Mouse (Mus musculus) left cerebral cortex, adult 9 months (tissue): ENCODE data around the gene Ppp1r27.
"Not testable (repeated sequence)": the region's sequence is repeated elsewhere in the genome, so short reads cannot be mapped to it uniquely, and the experiment has no call there.

Source experiments
- DNase-seq, 2 experiments: peaks; one replicate each; pipeline ENCODE4 v3.0.0; 2022; ENCODE audit warnings: low spot score in 2 of 2

Ppp1r27 gene

DNA sequence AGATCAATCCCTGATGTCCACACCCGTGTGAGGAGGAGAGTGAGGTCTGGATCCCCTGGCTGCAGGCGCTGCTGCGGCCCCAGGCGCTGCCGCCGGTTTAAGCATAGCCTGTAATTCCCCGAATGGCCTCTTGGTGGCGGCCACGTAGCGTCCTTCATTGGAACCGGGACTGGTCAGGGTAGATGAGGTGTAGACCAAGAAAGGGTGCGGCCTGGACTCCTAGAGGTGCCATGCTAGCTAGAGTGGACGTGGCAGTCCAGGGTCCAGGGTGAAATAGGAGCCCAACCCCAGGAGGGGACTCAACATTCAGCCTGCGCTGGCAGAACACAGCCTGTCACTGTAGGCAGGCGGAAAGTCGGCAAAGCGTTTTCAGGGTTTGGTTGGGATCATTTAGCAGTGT lies 35.3 kb downstream of the Ppp1r27 start:
- peak; percentile 27 to 88 for DNase-seq

DNA sequence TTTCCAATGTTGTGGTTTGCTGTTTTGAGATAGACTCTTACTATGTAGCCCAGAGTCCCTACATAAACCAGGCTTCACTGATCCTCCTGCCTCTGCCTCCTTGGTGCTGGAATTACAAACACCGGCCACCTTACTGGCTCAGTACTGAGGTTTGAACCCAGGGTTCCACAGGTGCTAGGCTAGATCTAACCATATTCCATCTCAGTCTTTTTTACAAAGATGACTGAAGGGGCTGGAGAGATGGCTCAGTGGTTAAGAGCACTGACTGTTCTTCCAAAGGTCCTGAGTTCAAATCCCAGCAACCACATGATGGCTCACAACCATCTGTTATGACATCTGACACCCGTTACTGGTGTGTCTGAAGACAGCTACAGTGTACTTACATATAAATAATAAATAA lies 36.7 kb downstream of the Ppp1r27 start:
- not testable (repeated sequence) for DNase-seq

- DNase-seq, result no peak
Observed at GRCm38 (mm10) chr11:120512790-120513453, 38.0 kb downstream of the Ppp1r27 start.

DNA sequence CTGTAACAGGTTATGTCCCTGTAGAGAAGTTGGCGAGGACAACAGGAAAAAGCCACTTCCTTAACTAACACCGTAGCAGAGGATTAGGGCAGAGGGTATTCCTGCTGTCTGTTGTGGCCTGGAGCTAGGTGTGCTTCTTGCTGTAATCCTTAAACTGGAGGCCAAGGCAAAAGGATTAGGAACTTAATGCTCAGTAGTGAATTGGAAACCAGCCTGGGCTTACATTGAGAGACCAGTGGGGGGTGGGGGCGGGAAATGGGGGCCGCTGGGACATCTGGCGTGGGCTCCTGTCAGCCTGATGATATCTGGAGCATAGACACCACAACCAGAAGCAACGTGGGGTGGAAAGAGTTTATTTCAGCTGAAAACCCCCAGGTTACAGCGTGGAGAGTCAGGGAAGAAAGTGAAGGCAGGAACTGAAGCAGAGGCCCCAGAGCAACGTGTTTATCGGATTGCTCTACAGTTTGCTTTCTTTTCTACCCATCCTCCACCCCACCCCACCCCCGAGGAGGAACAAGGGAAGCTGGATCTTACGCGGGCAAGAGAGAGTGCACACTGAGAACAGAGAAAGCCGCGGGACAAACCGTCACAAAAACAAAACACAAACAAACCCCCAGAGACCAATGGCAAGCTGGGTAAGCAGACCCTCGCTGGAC lies 40.4 kb downstream of the Ppp1r27 start:
- no peak for DNase-seq

DNA sequence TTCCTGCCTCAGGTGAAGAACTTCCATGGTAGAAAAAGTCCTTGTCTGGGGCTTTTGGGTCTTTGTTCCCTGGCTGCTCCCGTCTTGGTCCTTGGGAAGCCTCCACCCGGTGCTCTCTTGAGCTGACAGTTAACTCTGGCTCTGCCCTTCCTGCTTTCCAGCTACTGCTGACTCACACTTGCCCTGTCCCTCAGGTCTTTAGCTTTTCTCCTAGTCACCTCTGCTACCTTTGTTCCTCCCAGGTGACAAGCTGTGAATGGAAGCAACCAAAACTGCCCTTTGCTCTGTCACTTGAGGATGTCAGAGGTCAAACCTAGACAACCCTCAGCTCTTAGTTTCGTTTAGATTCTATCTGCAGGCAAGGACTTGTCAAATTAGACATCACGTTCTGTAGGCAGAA lies 41.0 kb downstream of the Ppp1r27 start:
- DNase-seq, result no peak

- no peak for DNase-seq
Observed at GRCm38 (mm10) chr11:120508290-120508870, 42.6 kb downstream of the Ppp1r27 start.

- DNase-seq, result no peak
Observed at GRCm38 (mm10) chr11:120507611-120508289, 43.2 kb downstream of the Ppp1r27 start.

DNA sequence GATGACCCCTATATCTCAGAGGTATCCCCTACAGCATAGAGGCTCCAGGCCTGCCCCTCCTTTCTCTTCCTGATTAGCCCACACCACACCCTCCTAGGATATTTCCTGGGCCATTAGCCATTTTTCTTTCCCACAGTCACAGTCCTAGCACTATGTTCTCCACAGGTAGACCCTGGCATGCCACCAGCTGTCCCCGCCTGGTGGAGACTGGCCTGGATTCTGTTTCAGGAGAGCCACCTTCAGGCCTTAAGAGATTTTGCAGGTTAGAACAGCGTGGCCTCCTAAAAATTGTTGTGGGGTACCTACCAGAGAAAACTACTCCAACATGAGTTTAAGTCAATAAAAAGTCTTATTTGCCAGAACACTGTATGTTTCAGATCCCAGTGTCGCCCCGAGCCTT lies 44.0 kb downstream of the Ppp1r27 start:
- DNase-seq, result no peak

- DNase-seq, result no peak
Observed at GRCm38 (mm10) chr11:120505661-120506060, 45.3 kb downstream of the Ppp1r27 start.

- no peak for DNase-seq
Observed at GRCm38 (mm10) chr11:120501701-120502100, 49.2 kb downstream of the Ppp1r27 start.

DNA sequence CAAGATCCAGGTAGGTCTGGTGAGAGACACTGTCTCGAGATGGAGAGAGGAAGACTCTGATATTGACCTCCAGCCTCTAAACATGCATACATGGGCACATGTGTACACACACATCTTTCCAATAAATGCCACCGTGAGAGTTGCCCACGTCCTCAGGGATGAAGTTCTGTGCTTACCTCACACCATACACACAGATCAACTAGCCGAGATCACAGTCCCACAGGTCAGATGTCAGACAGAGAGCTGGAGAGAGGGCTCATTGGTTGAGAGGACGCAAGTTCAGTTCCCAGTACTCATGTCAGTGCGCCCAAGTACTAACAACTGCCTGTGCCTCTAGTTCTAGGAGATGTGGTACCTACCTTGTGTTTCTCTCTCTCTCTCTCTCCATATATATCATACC lies 49.9 kb downstream of the Ppp1r27 start:
- DNase-seq, result no peak

- no peak for DNase-seq
Observed at GRCm38 (mm10) chr11:120500357-120500756, 50.6 kb downstream of the Ppp1r27 start.
